Comparison of ENCODE assay signal across 11 mouse cellular contexts in genomic region chr17:27451787-27452186, GRCm38 (mm10).
DNase-seq lines count a peak whose midpoint lies in the region; ATAC-seq and TF ChIP-seq lines count a peak whose summit lies in the region.
"Had no signal": no experiment of that assay in that cellular context is flagged by ENCODE, and none has a peak within 500 bp of the region (broad histone marks: within the 10 kb centered on the region; RNA-seq: fewer than 3 reads in every experiment).

No protein-coding gene starts in this region.

- no peak for ATAC-seq in cerebellum, adult (ENCODE audit: insufficient number of reproducible peaks, low FRiP score, low TSS enrichment)
- ATAC-seq in liver, embryonic 11.5 days (replicated peaks; ENCODE audit: low FRiP score), result no peak
- no peak for ATAC-seq in intestine, embryonic 16.5 days
- ATAC-seq: midbrain, embryonic 13.5 days had no signal

- no peaks in the 10 kb centered on the region for H3K9me3 ChIP-seq in liver, embryonic 11.5 days (ENCODE audit: control insufficient read depth, low read length)
- H3K9me3 ChIP-seq in intestine, embryonic 16.5 days (ENCODE audit: control insufficient read depth, low read length), result no peaks in the 10 kb centered on the region
- H3K9me3 ChIP-seq: hindbrain, embryonic 15.5 days; midbrain, embryonic 13.5 days had no signal

- no peak overlapping the region for H3K4me3 ChIP-seq in liver, adult 2 months (ENCODE audit: insufficient read depth, low read depth, low read length)
- no peak overlapping the region for H3K4me3 ChIP-seq in liver, embryonic 11.5 days (ENCODE audit: low read depth, low read length)
- no peak overlapping the region for H3K4me3 ChIP-seq in intestine, embryonic 16.5 days (ENCODE audit: low read length)
- H3K4me3 ChIP-seq: hindbrain, embryonic 15.5 days; midbrain, embryonic 13.5 days had no signal

- peak; percentile 44 for TF ChIP-seq CTCF in liver, adult 2 months (IDR thresholded peaks at IDR 0.05; ENCODE audit: low read depth, low read length)

- H3K27me3 ChIP-seq in liver, adult 2 months (ENCODE audit: control insufficient read depth, insufficient read depth, low read length), result no peaks in the 10 kb centered on the region
- H3K27me3 ChIP-seq in liver, embryonic 11.5 days (replicated peaks; ENCODE audit: control insufficient read depth, insufficient read depth, low read length), result peaks cover 3% of the 10 kb centered on the region
- no peaks in the 10 kb centered on the region for H3K27me3 ChIP-seq in splenic B cell, adult 2 months (ENCODE audit: control insufficient read depth, insufficient read depth, low read length, poor library complexity, severe bottlenecking)
- H3K27me3 ChIP-seq in intestine, embryonic 16.5 days (replicated peaks; ENCODE audit: control insufficient read depth, insufficient read depth, low read length), result no peaks in the 10 kb centered on the region
- H3K27me3 ChIP-seq: hindbrain, embryonic 15.5 days; midbrain, embryonic 13.5 days had no signal

- H3K4me2 ChIP-seq in liver, embryonic 11.5 days, result no peak overlapping the region
- no peak overlapping the region for H3K4me2 ChIP-seq in intestine, embryonic 16.5 days (ENCODE audit: low read depth, low read length)
- H3K4me2 ChIP-seq: hindbrain, embryonic 15.5 days; midbrain, embryonic 13.5 days had no signal

- WGBS in liver, adult 2 months, result 22% methylated on average over 9 of the region's 9 CpGs
- 21% methylated on average over 9 of the region's 9 CpGs for WGBS in liver, embryonic 11.5 days
- 28% methylated on average over 9 of the region's 9 CpGs for WGBS in intestine, embryonic 16.5 days

- no peaks in the 10 kb centered on the region for H3K79me2 ChIP-seq in liver, adult 2 months (ENCODE audit: control insufficient read depth, insufficient read depth, low read length)

- H3K36me3 ChIP-seq in liver, adult 2 months (ENCODE audit: control insufficient read depth, insufficient read depth, low read length), result no peaks in the 10 kb centered on the region
- H3K36me3 ChIP-seq in liver, embryonic 11.5 days (ENCODE audit: control insufficient read depth, insufficient read depth, low read length), result no peaks in the 10 kb centered on the region
- H3K36me3 ChIP-seq in splenic B cell, adult 2 months (ENCODE audit: control insufficient read depth, insufficient read depth, low read length, poor library complexity, severe bottlenecking), result no peaks in the 10 kb centered on the region
- no peaks in the 10 kb centered on the region for H3K36me3 ChIP-seq in intestine, embryonic 16.5 days (ENCODE audit: control insufficient read depth, insufficient read depth, low read length)
- H3K36me3 ChIP-seq: hindbrain, embryonic 15.5 days; midbrain, embryonic 13.5 days had no signal

- no peaks in the 10 kb centered on the region for H3K4me1 ChIP-seq in liver, adult 2 months (ENCODE audit: control insufficient read depth, insufficient read depth, low read length)
- H3K4me1 ChIP-seq in liver, embryonic 11.5 days (replicated peaks; ENCODE audit: control insufficient read depth, insufficient read depth, low read length), result no peaks in the 10 kb centered on the region
- H3K4me1 ChIP-seq in intestine, embryonic 16.5 days (ENCODE audit: control insufficient read depth, insufficient read depth, low read length), result 0 out of 2 replicates have a peak, but pooled peaks cover 3% of the 10 kb centered on the region

- H3K27ac ChIP-seq in liver, adult 2 months (replicated peaks; ENCODE audit: insufficient read depth, low read depth, low read length), result no peak overlapping the region
- H3K27ac ChIP-seq in liver, embryonic 11.5 days (ENCODE audit: low read depth, low read length), result no peak overlapping the region
- no peak overlapping the region for H3K27ac ChIP-seq in intestine, embryonic 16.5 days (ENCODE audit: low read length)
- H3K27ac ChIP-seq: hindbrain, embryonic 15.5 days; midbrain, embryonic 13.5 days had no signal

- peak; percentile 71 for DNase-seq in cerebellum, adult 11 months
- no peak for DNase-seq in liver, adult 2 months (ENCODE audit: extremely low read depth, low read depth, low spot score)
- DNase-seq in liver, embryonic 11.5 days (ENCODE audit: low spot score), result no peak
- DNase-seq in cerebellum, adult 9-10 months, result peak; percentile 78
- peak; percentile 30 for DNase-seq in splenic B cell, adult 2 months (ENCODE audit: low read depth, low spot score)
- DNase-seq in ovary, postnatal 14 days (ENCODE audit: low spot score), result no peak
- DNase-seq: right cerebral cortex, postnatal 25 days had no signal

- TF ChIP-seq POLR2A in liver, adult 2 months (IDR thresholded peaks at IDR 0.05; ENCODE audit: extremely low read depth, insufficient read depth, low read length), result no peak

- no peak overlapping the region for H3K9ac ChIP-seq in liver, adult 2 months (ENCODE audit: low read depth, low read length)
- no peak overlapping the region for H3K9ac ChIP-seq in liver, embryonic 11.5 days (ENCODE audit: low read depth, low read length)
- H3K9ac ChIP-seq in intestine, embryonic 16.5 days (ENCODE audit: low read depth, low read length), result no peak overlapping the region
- H3K9ac ChIP-seq: hindbrain, embryonic 15.5 days; midbrain, embryonic 13.5 days had no signal

Comparison
In these comparisons a context has a peak if more than half of its experiments do, and no peak if none do; other contexts are left out.
1. DNase-seq: peak in cerebellum, adult 11 months (single experiment), cerebellum, adult 9-10 months (single experiment) and splenic B cell, adult 2 months (single experiment); none in liver, adult 2 months (single experiment), liver, embryonic 11.5 days (single experiment) and ovary, postnatal 14 days (single experiment).